Mouse (Mus musculus) liver, embryonic 16.5 days (tissue): ENCODE measurements around the gene Tex14. TPM values are rescaled to one million over a fixed set of nuclear protein-coding genes. Genes with fewer than 3 reads are reported as not detected.
"Not testable (repeated sequence)": the region's sequence is repeated elsewhere in the genome, so short reads cannot be mapped to it uniquely, and the experiment has no call there.

ENCODE experiments used
- ATAC-seq: fragments of 200-750 bp; cut with Nextera tagmentation; 2 replicates; pipeline ENCODE4 v1.8.0; 2017; ENCODE audit warnings: low read depth, mild to moderate bottlenecking, moderate number of reproducible peaks, moderate library complexity
- H3K27ac ChIP-seq: fragments of 300-500 bp; sonication (generic); 2 replicates; pipeline ENCODE4 v1.5.1; 2014; ENCODE audit warnings: mild to moderate bottlenecking, low read length
- H3K27me3 ChIP-seq: fragments of 300-500 bp; sonication (generic); 2 replicates; pipeline ENCODE4 v1.6.1; 2014; ENCODE audit warnings: low read depth, low read length, mixed read lengths; ENCODE audit not compliant: control insufficient read depth, insufficient read depth
- H3K36me3 ChIP-seq: fragments of 300-500 bp; sonication (generic); 2 replicates; pipeline ENCODE4 v1.6.1; 2014; ENCODE audit warnings: mild to moderate bottlenecking; ENCODE audit not compliant: control insufficient read depth, insufficient read depth
- H3K4me1 ChIP-seq: fragments of 300-500 bp; sonication (generic); 2 replicates; pipeline ENCODE4 v1.6.1; 2014; ENCODE audit warnings: low read depth, low read length, mixed read lengths; ENCODE audit not compliant: control insufficient read depth
- H3K4me2 ChIP-seq: fragments of 300-500 bp; sonication (generic); 2 replicates; pipeline ENCODE4 v1.6.1; 2014; ENCODE audit warnings: low read depth, low read length, mixed read lengths
- H3K4me3 ChIP-seq: fragments of 300-500 bp; sonication (generic); 2 replicates; pipeline ENCODE4 v1.5.1; 2014; ENCODE audit warnings: low read depth, mild to moderate bottlenecking, low read length
- H3K9ac ChIP-seq: fragments of 300-500 bp; sonication (generic); 2 replicates; pipeline ENCODE4 v1.6.1; 2014; ENCODE audit warnings: low read depth, low read length
- H3K9me3 ChIP-seq: fragments of 300-500 bp; sonication (generic); replicated peaks from 2 replicates; pipeline ENCODE4 v1.6.1; 2016; ENCODE audit warnings: low read length; ENCODE audit not compliant: control insufficient read depth
- WGBS: fragments of 180-500 bp; shearing (Covaris S2); extraction: QIAGEN DNeasy Blood & Tissue Kit; methylation state at CpG from one replicate; pipeline ENCODE4 v1.1.7; 2014; ENCODE audit not compliant: insufficient replicate concordance; 5-methylcytosine and 5-hydroxymethylcytosine counted together
- polyA plus RNA-seq: library from polyadenylated mRNA; unstranded; fragments of >200 nt; fragmentation: Nextera tagmentation; extraction: Ambion mirVana; gene quantifications from 2 replicates; pipeline ENCODE4 v1.2.1, GENCODE M21; 2015

Tex14 gene
- polyA plus RNA-seq, 1 experiment from 2014 or later: 0.21 TPM

GRCm38 (mm10) chr11:87479172-87479571 is 74.3 kb downstream of the Tex14 start:
- not testable (repeated sequence) for H3K4me2 ChIP-seq, H3K27me3 ChIP-seq, H3K4me3 ChIP-seq, H3K27ac ChIP-seq, H3K9me3 ChIP-seq, H3K36me3 ChIP-seq, H3K4me1 ChIP-seq, ATAC-seq, H3K9ac ChIP-seq
- WGBS: 65% methylated on average over 2 of the region's 2 CpGs

GRCm38 (mm10) chr11:87483796-87484326 is 79.0 kb downstream of the Tex14 start:
- 49% methylated on average over 3 of the region's 3 CpGs for WGBS
- no peaks in the 10 kb centered on the region for H3K4me1 ChIP-seq

GRCm38 (mm10) chr11:87488948-87489347 is 84.1 kb downstream of the Tex14 start:
- Histone ChIP-seq H3K36me3 (no peaks in the 10 kb centered on the region), H3K9me3 (no peaks in the 10 kb centered on the region), H3K27ac (no peak overlapping the region), H3K4me2 (no peak overlapping the region), H3K4me3 (no peak overlapping the region), H3K27me3 (no peaks in the 10 kb centered on the region), H3K9ac (no peak overlapping the region), H3K4me1 (no peaks in the 10 kb centered on the region)
- ATAC-seq: no peak
- 61% methylated on average over 3 of the region's 3 CpGs for WGBS

More at GRCm38 (mm10) chr11:87483796-87484326, 79.0 kb downstream of the Tex14 start:
- Histone ChIP-seq H3K36me3 (no peaks in the 10 kb centered on the region), H3K9ac (no peak overlapping the region), H3K27me3 (no peaks in the 10 kb centered on the region), H3K4me2 (no peak overlapping the region), H3K4me3 (no peak overlapping the region), H3K27ac (no peak overlapping the region), H3K9me3 (no peaks in the 10 kb centered on the region)
- ATAC-seq: no peak

- H3K4me2 ChIP-seq: no peak overlapping the region
- H3K9ac ChIP-seq: no peak overlapping the region
- no peak overlapping the region for H3K4me3 ChIP-seq
- H3K27ac ChIP-seq: no peak overlapping the region
- H3K36me3 ChIP-seq: no peaks in the 10 kb centered on the region
- H3K9me3 ChIP-seq: no peaks in the 10 kb centered on the region
- no peaks in the 10 kb centered on the region for H3K27me3 ChIP-seq
- H3K4me1 ChIP-seq: no peaks in the 10 kb centered on the region; the same call in 1 of the 2 replicates
- WGBS: 55% methylated on average over 5 of the region's 5 CpGs
- ATAC-seq: no peak
These were observed 99.9 kb downstream of the Tex14 start for GRCm38 (mm10) chr11:87504690-87505214.

- H3K4me2 ChIP-seq: no peak overlapping the region
- no peak overlapping the region for H3K27ac ChIP-seq
- ATAC-seq: no peak
- 57% methylated on average over 3 of the region's 3 CpGs for WGBS
- no peaks in the 10 kb centered on the region for H3K27me3 ChIP-seq
- H3K9ac ChIP-seq: no peak overlapping the region
- H3K36me3 ChIP-seq: no peaks in the 10 kb centered on the region
- H3K4me3 ChIP-seq: no peak overlapping the region
- no peaks in the 10 kb centered on the region; the same call in 1 of the 2 replicates for H3K4me1 ChIP-seq
- H3K9me3 ChIP-seq: no peaks in the 10 kb centered on the region
These were observed 101.6 kb downstream of the Tex14 start for GRCm38 (mm10) chr11:87506502-87506901.

- Histone ChIP-seq H3K27me3 (no peaks in the 10 kb centered on the region), H3K36me3 (no peaks in the 10 kb centered on the region), H3K27ac (no peak overlapping the region), H3K4me1 (no peaks in the 10 kb centered on the region; the same call in 1 of the 2 replicates), H3K4me3 (no peak overlapping the region), H3K4me2 (no peak overlapping the region), H3K9me3 (no peaks in the 10 kb centered on the region), H3K9ac (no peak overlapping the region)
- 0 out of 2 replicates have a peak, but pooled peaks have one; percentile 13 for ATAC-seq
These were observed 102.2 kb downstream of the Tex14 start for GRCm38 (mm10) chr11:87507043-87507442.

- Histone ChIP-seq H3K9ac (no peak overlapping the region), H3K4me3 (no peak overlapping the region), H3K4me2 (no peak overlapping the region), H3K4me1 (peaks cover 5% of the 10 kb centered on the region; the same call in 1 of the 2 replicates), H3K27ac (no peak overlapping the region), H3K27me3 (no peaks in the 10 kb centered on the region), H3K36me3 (no peaks in the 10 kb centered on the region), H3K9me3 (no peaks in the 10 kb centered on the region)
- ATAC-seq: peak; percentile 76
- 8% methylated on average over 2 of the region's 2 CpGs for WGBS
These were observed 114.4 kb downstream of the Tex14 start for GRCm38 (mm10) chr11:87519260-87519659.

- no peak overlapping the region for H3K27ac ChIP-seq
- ATAC-seq: no peak
- no peak overlapping the region for H3K4me2 ChIP-seq
- H3K4me3 ChIP-seq: no peak overlapping the region
- H3K9ac ChIP-seq: no peak overlapping the region
- no peaks in the 10 kb centered on the region for H3K27me3 ChIP-seq
- no peaks in the 10 kb centered on the region for H3K36me3 ChIP-seq
- 37% methylated on average over 5 of the region's 5 CpGs for WGBS
- peaks cover 5% of the 10 kb centered on the region; the same call in 1 of the 2 replicates for H3K4me1 ChIP-seq
- H3K9me3 ChIP-seq: no peaks in the 10 kb centered on the region
These were observed 118.6 kb downstream of the Tex14 start for GRCm38 (mm10) chr11:87523466-87523865.

- ATAC-seq: no peak
- Histone ChIP-seq H3K27me3 (no peaks in the 10 kb centered on the region), H3K4me2 (no peak overlapping the region), H3K9me3 (no peaks in the 10 kb centered on the region), H3K4me1 (peaks cover 4% of the 10 kb centered on the region; the same call in 1 of the 2 replicates), H3K4me3 (no peak overlapping the region), H3K27ac (no peak overlapping the region), H3K9ac (no peak overlapping the region), H3K36me3 (no peaks in the 10 kb centered on the region)
These were observed 119.1 kb downstream of the Tex14 start for GRCm38 (mm10) chr11:87523967-87524366.
